Mouse (Mus musculus): ENCODE data around the gene Vmn2r96. TPM values are rescaled to one million over a fixed set of nuclear protein-coding genes. Genes with fewer than 3 reads are reported as not detected.
"Not testable (repeated sequence)": the region's sequence is repeated elsewhere in the genome, so short reads cannot be mapped to it uniquely, and the experiment has no call there.

Vmn2r96 gene
- not detected in 2 replicates for polyA plus RNA-seq (2015; fragmentation: Nextera tagmentation; extraction: Ambion mirVana)

- not testable (repeated sequence) for H3K4me1 ChIP-seq (ENCODE audit: control insufficient read depth, insufficient read depth, low read length); H3K36me3 ChIP-seq (ENCODE audit: control insufficient read depth, insufficient read depth, low read length); ATAC-seq; H3K9ac ChIP-seq (ENCODE audit: low read depth, low read length); H3K27ac ChIP-seq (ENCODE audit: low read length); H3K4me2 ChIP-seq (ENCODE audit: low read length); H3K9me3 ChIP-seq (replicated peaks; ENCODE audit: control insufficient read depth, low read length, poor library complexity, severe bottlenecking); H3K4me3 ChIP-seq (ENCODE audit: low read depth, low read length); H3K27me3 ChIP-seq (ENCODE audit: control insufficient read depth, insufficient read depth, low read depth, low read length)
- 80% methylated on average over 1 of the region's 1 CpGs for WGBS
Observed at GRCm38 (mm10) chr17:18572851-18573250, at the start of gene Vmn2r96. TSS of gene Vmn2r96 (plus strand) at chr17:18573151.

- Histone ChIP-seq H3K9ac (ENCODE audit: low read depth, low read length) (no peak overlapping the region), H3K4me3 (ENCODE audit: low read depth, low read length) (no peak overlapping the region), H3K4me2 (ENCODE audit: low read length) (no peak overlapping the region), H3K27ac (ENCODE audit: low read length) (no peak overlapping the region), H3K36me3 (ENCODE audit: control insufficient read depth, insufficient read depth, low read length) (no peaks in the 10 kb centered on the region), H3K27me3 (ENCODE audit: control insufficient read depth, insufficient read depth, low read depth, low read length) (no peaks in the 10 kb centered on the region), H3K4me1 (ENCODE audit: control insufficient read depth, insufficient read depth, low read length) (no peaks in the 10 kb centered on the region), H3K9me3 (replicated peaks; ENCODE audit: control insufficient read depth, low read length, poor library complexity, severe bottlenecking) (peaks cover 16% of the 10 kb centered on the region)
- no peak for ATAC-seq
Observed at GRCm38 (mm10) chr17:18523371-18523770, 49.6 kb upstream of the Vmn2r96 start.

DNA sequence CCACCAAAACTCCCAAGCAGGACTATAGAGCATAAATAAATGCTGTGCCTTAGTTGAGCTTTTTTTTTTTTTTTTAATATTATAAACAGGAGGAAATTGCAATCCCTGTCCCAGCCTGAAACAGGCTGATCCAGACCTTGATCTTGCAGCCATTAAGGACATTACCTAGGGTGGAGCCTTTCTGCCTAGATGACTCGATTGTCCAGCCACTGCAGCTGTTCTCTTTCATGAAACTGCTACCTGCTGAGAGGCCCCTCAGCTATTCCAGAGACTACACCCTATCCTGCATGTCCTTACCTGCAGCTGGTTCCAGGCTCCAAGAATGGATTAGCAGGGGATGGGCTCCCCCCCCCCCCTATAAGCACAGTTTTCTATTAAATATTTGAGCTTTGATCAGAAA is 49.0 kb upstream of the Vmn2r96 start:
- no peak for ATAC-seq
- H3K9me3 ChIP-seq (replicated peaks; ENCODE audit: control insufficient read depth, low read length, poor library complexity, severe bottlenecking) = peaks cover 14% of the 10 kb centered on the region
- 77% methylated on average over 1 of the region's 1 CpGs for WGBS
- no peaks in the 10 kb centered on the region for H3K27me3 ChIP-seq (ENCODE audit: control insufficient read depth, insufficient read depth, low read depth, low read length)
- H3K4me2 ChIP-seq (ENCODE audit: low read length) = no peak overlapping the region
- H3K36me3 ChIP-seq (ENCODE audit: control insufficient read depth, insufficient read depth, low read length) = no peaks in the 10 kb centered on the region
- no peak overlapping the region for H3K9ac ChIP-seq (ENCODE audit: low read depth, low read length)
- no peak overlapping the region for H3K4me3 ChIP-seq (ENCODE audit: low read depth, low read length)
- no peak overlapping the region for H3K27ac ChIP-seq (ENCODE audit: low read length)
- no peaks in the 10 kb centered on the region for H3K4me1 ChIP-seq (ENCODE audit: control insufficient read depth, insufficient read depth, low read length)

- not testable (repeated sequence) for H3K9ac ChIP-seq (ENCODE audit: low read depth, low read length); H3K4me1 ChIP-seq (ENCODE audit: control insufficient read depth, insufficient read depth, low read length); H3K36me3 ChIP-seq (ENCODE audit: control insufficient read depth, insufficient read depth, low read length); H3K4me3 ChIP-seq (ENCODE audit: low read depth, low read length); H3K4me2 ChIP-seq (ENCODE audit: low read length); ATAC-seq; H3K27me3 ChIP-seq (ENCODE audit: control insufficient read depth, insufficient read depth, low read depth, low read length); H3K27ac ChIP-seq (ENCODE audit: low read length)
- peaks cover 33% of the 10 kb centered on the region for H3K9me3 ChIP-seq (replicated peaks; ENCODE audit: control insufficient read depth, low read length, poor library complexity, severe bottlenecking)
- WGBS = 92% methylated on average over 31 of the region's 31 CpGs
Observed at GRCm38 (mm10) chr17:18558212-18559158, 14.5 kb upstream of the Vmn2r96 start.

GRCm38 (mm10) chr17:18566186-18566585 is 6.8 kb upstream of the Vmn2r96 start:
- not testable (repeated sequence) for H3K4me3 ChIP-seq (ENCODE audit: low read depth, low read length); H3K4me1 ChIP-seq (ENCODE audit: control insufficient read depth, insufficient read depth, low read length); ATAC-seq; H3K36me3 ChIP-seq (ENCODE audit: control insufficient read depth, insufficient read depth, low read length); H3K27ac ChIP-seq (ENCODE audit: low read length); H3K4me2 ChIP-seq (ENCODE audit: low read length); H3K9ac ChIP-seq (ENCODE audit: low read depth, low read length); H3K27me3 ChIP-seq (ENCODE audit: control insufficient read depth, insufficient read depth, low read depth, low read length)
- H3K9me3 ChIP-seq (replicated peaks; ENCODE audit: control insufficient read depth, low read length, poor library complexity, severe bottlenecking) = peaks cover 14% of the 10 kb centered on the region; the same call in 1 of the 2 replicates
- WGBS = 90% methylated on average over 17 of the region's 17 CpGs

DNA sequence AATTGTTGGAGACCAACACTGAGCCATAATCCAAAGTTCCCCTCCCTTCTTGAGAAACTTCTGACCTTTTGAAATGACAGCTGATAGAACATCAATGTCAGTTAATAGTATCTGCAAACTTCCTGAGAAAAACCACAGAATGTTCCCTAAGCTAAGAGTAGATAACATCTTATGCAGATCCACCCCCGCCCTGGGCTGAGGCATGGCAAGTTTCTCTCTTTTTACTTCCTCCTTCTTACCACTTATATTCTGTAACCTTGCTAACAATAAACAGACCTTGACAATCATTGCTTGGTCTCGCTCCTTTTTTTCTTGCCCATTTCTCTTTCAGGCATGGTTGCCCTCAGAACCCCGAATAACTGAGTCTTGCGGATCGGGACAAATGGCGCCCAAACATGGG is 42.2 kb downstream of the Vmn2r96 start:
- not testable (repeated sequence) for H3K27me3 ChIP-seq (ENCODE audit: control insufficient read depth, insufficient read depth, low read depth, low read length); H3K27ac ChIP-seq (ENCODE audit: low read length); H3K4me3 ChIP-seq (ENCODE audit: low read depth, low read length); H3K4me2 ChIP-seq (ENCODE audit: low read length); ATAC-seq; H3K4me1 ChIP-seq (ENCODE audit: control insufficient read depth, insufficient read depth, low read length); H3K36me3 ChIP-seq (ENCODE audit: control insufficient read depth, insufficient read depth, low read length); H3K9ac ChIP-seq (ENCODE audit: low read depth, low read length)
- peaks cover 28% of the 10 kb centered on the region for H3K9me3 ChIP-seq (replicated peaks; ENCODE audit: control insufficient read depth, low read length, poor library complexity, severe bottlenecking)
- 92% methylated on average over 6 of the region's 6 CpGs for WGBS

- Histone ChIP-seq H3K4me3 (ENCODE audit: low read depth, low read length) (no peak overlapping the region), H3K9ac (ENCODE audit: low read depth, low read length) (no peak overlapping the region)
Observed at GRCm38 (mm10) chr17:18626532-18626931, 53.6 kb downstream of the Vmn2r96 start.

More at GRCm38 (mm10) chr17:18626532-18626931, 53.6 kb downstream of the Vmn2r96 start:
- no peaks in the 10 kb centered on the region for H3K4me1 ChIP-seq (ENCODE audit: control insufficient read depth, insufficient read depth, low read length)
- no peaks in the 10 kb centered on the region for H3K27me3 ChIP-seq (ENCODE audit: control insufficient read depth, insufficient read depth, low read depth, low read length)
- peaks cover 8% of the 10 kb centered on the region for H3K9me3 ChIP-seq (replicated peaks; ENCODE audit: control insufficient read depth, low read length, poor library complexity, severe bottlenecking)
- no peak overlapping the region for H3K4me2 ChIP-seq (ENCODE audit: low read length)
- no peak overlapping the region for H3K27ac ChIP-seq (ENCODE audit: low read length)
- no peaks in the 10 kb centered on the region for H3K36me3 ChIP-seq (ENCODE audit: control insufficient read depth, insufficient read depth, low read length)
- no peak for ATAC-seq

Other genes starting within 250 kb of the Vmn2r96 start
- not detected in 2 replicates for gene Vmn2r95, start 149.1 kb upstream of the Vmn2r96 start, polyA plus RNA-seq (2015; fragmentation: Nextera tagmentation; extraction: Ambion mirVana)